Mouse (Mus musculus) limb, embryonic 15.5 days (tissue): ENCODE results near the gene Wipf2. TPM values are rescaled to one million over a fixed set of nuclear protein-coding genes. Genes with fewer than 3 reads are reported as not detected.

Source experiments
- ATAC-seq: fragments of 200-750 bp; cut with Nextera tagmentation; 2 replicates; pipeline ENCODE4 v1.8.0; 2017; ENCODE audit warnings: low read depth, moderate TSS enrichment; ENCODE audit not compliant: insufficient number of reproducible peaks, low FRiP score, low TSS enrichment
- H3K27ac ChIP-seq: fragments of 300-500 bp; sonication (generic); 2 replicates; pipeline ENCODE4 v1.5.1; 2015; ENCODE audit warnings: moderate library complexity, mild to moderate bottlenecking, inconsistent platforms
- H3K27me3 ChIP-seq: fragments of 300-500 bp; sonication (generic); 2 replicates; pipeline ENCODE4 v1.6.1; 2015; ENCODE audit warnings: inconsistent platforms
- H3K36me3 ChIP-seq: fragments of 300-500 bp; sonication (generic); 2 replicates; pipeline ENCODE4 v1.6.1; 2015; ENCODE audit warnings: inconsistent platforms
- H3K4me1 ChIP-seq: fragments of 300-500 bp; sonication (generic); 2 replicates; pipeline ENCODE4 v1.6.1; 2015; ENCODE audit warnings: inconsistent platforms
- H3K4me2 ChIP-seq: fragments of 300-500 bp; sonication (generic); 2 replicates; pipeline ENCODE4 v1.6.1; 2015; ENCODE audit warnings: mild to moderate bottlenecking, inconsistent platforms
- H3K4me3 ChIP-seq: fragments of 300-500 bp; sonication (generic); 2 replicates; pipeline ENCODE4 v1.5.1; 2015; ENCODE audit warnings: mild to moderate bottlenecking, inconsistent platforms
- H3K9ac ChIP-seq: fragments of 300-500 bp; sonication (generic); 2 replicates; pipeline ENCODE4 v1.6.1; 2015; ENCODE audit warnings: inconsistent platforms
- H3K9me3 ChIP-seq: fragments of 300-500 bp; sonication (generic); 2 replicates; pipeline ENCODE4 v1.6.1; 2016; ENCODE audit warnings: inconsistent platforms
- WGBS: fragments of 180-500 bp; shearing (Covaris S2); methylation state at CpG from one replicate; pipeline ENCODE4 v1.1.7; 2015; 5-methylcytosine and 5-hydroxymethylcytosine counted together
- polyA plus RNA-seq: library from polyadenylated mRNA; unstranded; fragments of >200 nt; fragmentation: Nextera tagmentation; extraction: Ambion mirVana; gene quantifications from 2 replicates; pipeline ENCODE4 v1.2.1, GENCODE M21; 2015

The Wipf2 gene
- polyA plus RNA-seq, 1 experiment from 2014 or later = 4.2 TPM

DNA sequence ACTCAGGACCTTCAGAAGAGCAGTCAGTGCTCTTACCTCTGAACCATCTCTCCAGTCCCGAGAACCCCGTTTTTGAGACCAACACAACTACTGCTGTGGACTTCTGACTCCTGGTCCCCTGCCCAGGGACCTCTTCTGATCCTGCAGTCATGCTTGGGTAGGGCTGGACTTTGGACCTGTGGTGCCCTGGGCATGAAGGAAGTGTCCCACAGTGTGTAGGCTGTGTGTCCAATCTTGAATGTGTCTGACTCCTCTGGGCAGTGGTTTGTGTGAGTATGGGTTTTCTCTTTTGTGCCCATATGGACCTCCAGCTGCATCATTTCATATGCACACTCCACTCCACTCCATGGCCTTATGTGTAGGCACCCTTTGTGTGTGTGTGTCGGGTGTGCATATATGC, 71.7 kb downstream of the Wipf2 start:
- ATAC-seq = no peak
- Histone ChIP-seq H3K27ac (peak overlapping the region; percentile 77), H3K4me1 (peaks cover 87% of the 10 kb centered on the region), H3K36me3 (no peaks in the 10 kb centered on the region), H3K4me2 (no peak overlapping the region), H3K4me3 (no peak overlapping the region), H3K9ac (no peak overlapping the region), H3K9me3 (no peaks in the 10 kb centered on the region), H3K27me3 (no peaks in the 10 kb centered on the region)
- WGBS = 87% methylated on average over 3 of the region's 3 CpGs

DNA sequence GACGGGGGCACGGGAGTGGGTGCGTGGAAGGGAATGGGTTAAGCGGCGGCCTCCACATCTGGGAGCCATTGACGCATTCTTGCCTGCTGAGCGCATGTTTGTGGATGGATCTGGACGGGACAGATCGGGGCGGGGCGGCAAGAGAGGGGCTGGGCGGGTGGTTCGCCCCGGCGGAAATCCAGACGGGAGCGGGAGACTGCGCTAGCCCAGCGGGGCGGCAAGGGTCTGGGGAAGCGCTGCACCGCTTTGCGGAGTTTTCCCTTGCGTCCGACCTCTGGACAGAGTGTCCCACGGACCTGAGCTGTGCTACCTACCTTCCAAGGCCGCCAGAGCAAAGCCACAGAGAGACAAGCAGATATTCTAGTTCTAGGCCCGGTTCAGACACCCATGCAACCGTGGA, 72.7 kb downstream of the Wipf2 start:
- Histone ChIP-seq H3K4me1 (peaks cover 87% of the 10 kb centered on the region), H3K27me3 (no peaks in the 10 kb centered on the region), H3K36me3 (no peaks in the 10 kb centered on the region), H3K9ac (peak overlapping the region; percentile 33; the same call in 1 of the 2 replicates), H3K4me2 (peak overlapping the region; percentile 80), H3K27ac (peak overlapping the region; percentile 95), H3K9me3 (no peaks in the 10 kb centered on the region), H3K4me3 (peak overlapping the region; percentile 77)
- WGBS = under 1% methylated on average over 29 of the region's 29 CpGs
- no peak; the same call in 1 of the 2 replicates for ATAC-seq

DNA sequence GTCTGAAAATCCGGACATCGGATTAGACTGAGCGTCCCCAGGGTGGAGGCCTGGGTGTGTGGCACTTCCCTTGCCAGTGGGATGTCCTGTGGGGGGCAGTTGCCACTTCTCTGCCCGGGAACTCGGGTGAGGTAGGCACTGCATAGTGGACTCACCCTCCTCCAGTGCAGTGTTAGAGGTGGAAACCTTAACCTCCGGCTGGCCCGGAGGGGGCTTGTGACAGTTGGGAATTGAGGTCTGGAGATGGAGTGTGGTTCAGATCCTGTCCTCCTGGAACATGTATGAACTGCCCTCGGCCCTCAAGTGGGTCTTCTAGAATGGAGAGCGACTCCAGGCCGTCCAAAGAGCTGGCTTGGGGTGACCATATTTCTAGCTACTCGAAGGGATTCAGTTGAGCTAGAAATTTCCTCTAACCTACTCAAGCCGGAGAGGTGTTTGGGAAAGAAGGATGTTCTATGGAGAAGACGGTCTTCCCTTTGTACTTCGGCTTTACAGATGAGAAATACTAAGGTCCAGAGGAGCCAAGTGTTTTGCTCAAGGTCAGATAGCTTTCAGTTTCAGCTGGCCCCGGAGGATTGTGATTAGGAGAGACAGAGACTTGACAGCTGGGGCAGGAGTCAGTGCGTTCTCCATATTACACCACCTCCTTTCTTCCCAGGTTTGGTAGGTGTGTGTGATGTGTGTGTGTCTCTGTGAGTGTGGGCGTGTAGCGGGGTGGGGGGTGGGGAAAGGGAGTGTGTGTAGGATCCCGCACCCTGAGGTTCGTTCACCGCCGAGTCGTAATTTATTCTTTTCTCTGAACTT, 73.4 kb downstream of the Wipf2 start:
- H3K27ac ChIP-seq = peak overlapping the region; percentile 95
- peak overlapping the region; percentile 77 for H3K4me3 ChIP-seq
- H3K9ac ChIP-seq = 0 out of 2 replicates have a peak overlapping the region, but pooled peaks have one; percentile 33
- no peaks in the 10 kb centered on the region for H3K36me3 ChIP-seq
- 0 out of 2 replicates have a peak, but pooled peaks have one; percentile 0 for ATAC-seq
- no peaks in the 10 kb centered on the region for H3K9me3 ChIP-seq
- no peaks in the 10 kb centered on the region for H3K27me3 ChIP-seq
- 2% methylated on average over 23 of the region's 23 CpGs for WGBS
- H3K4me1 ChIP-seq = peaks cover 87% of the 10 kb centered on the region
- H3K4me2 ChIP-seq = peak overlapping the region; percentile 80

DNA sequence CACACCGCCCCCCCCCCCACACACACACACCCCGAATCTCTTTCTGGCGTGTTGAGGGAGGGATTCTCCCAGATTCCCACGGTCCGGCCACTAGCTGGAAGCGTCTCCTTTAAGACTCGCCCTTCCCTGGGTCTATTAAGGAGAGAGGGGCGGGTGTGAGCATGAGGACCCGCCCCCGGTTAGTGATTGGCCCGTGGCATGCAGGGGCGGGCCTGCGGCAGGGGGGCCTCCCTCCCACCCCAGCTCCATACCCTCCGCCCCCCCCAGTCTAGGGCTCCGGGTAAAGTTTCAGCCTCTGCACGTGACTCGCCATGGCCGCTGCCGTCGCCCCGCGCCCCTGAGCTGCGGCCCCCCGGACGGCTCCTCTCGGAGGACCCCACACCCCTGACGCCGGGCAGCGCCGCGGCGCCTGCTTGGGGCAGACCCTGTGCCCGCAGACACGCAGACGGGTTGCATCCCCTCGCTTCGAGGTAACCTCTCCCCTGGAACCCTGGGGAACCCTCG, 74.0 kb downstream of the Wipf2 start:
- Histone ChIP-seq H3K4me1 (peaks cover 87% of the 10 kb centered on the region), H3K4me2 (peak overlapping the region; percentile 80), H3K27me3 (no peaks in the 10 kb centered on the region), H3K9ac (peak overlapping the region; percentile 78), H3K9me3 (no peaks in the 10 kb centered on the region), H3K4me3 (peak overlapping the region; percentile 77), H3K27ac (peak overlapping the region; percentile 95), H3K36me3 (no peaks in the 10 kb centered on the region)
- peak; percentile 90 for ATAC-seq
- 1% methylated on average over 37 of the region's 38 CpGs for WGBS

DNA sequence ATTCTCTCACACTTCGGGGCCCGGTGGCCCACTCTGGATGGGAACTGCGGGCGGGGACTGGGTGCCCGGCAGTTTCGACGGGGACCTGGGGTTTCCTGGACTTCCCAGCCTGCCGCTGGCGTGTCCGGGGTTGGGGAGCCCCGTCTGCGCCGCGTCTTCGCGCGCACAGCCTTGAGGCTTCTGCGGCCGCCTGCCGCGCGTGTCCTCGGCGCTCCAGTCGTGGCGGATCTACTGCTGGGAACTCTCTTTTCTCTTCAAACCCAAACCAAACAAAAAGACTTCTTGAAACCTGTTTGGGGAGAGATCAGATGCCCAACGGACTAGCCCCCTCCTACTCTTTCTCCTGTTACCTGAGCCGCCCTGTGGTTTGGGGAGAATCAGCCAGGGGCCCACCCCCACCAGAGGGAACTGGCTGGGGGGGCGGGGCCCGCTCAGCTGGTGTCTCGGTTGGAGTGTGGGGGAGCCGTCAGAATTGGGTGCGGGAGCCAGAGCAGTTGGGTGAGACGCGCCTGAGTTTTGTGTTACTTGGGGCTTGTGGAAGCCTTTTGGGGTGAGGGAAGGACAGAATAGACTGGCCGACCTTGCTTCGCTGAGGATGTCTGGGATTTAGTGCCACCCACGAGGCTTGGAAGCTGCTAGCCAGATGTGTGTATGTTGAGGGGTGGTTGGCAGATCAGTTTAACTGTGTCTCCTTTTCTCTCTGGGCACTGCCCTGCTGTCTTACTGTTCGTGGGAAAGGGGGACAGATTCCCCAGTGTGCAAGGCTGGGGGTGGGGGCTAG, 74.7 kb downstream of the Wipf2 start:
- Histone ChIP-seq H3K27ac (peak overlapping the region; percentile 95), H3K36me3 (no peaks in the 10 kb centered on the region), H3K9me3 (no peaks in the 10 kb centered on the region), H3K4me3 (peak overlapping the region; percentile 77), H3K4me1 (peaks cover 87% of the 10 kb centered on the region), H3K4me2 (peak overlapping the region; percentile 80), H3K27me3 (no peaks in the 10 kb centered on the region), H3K9ac (peak overlapping the region; percentile 78)
- no peak; the same call in 1 of the 2 replicates for ATAC-seq
- under 1% methylated on average over 39 of the region's 39 CpGs for WGBS

DNA sequence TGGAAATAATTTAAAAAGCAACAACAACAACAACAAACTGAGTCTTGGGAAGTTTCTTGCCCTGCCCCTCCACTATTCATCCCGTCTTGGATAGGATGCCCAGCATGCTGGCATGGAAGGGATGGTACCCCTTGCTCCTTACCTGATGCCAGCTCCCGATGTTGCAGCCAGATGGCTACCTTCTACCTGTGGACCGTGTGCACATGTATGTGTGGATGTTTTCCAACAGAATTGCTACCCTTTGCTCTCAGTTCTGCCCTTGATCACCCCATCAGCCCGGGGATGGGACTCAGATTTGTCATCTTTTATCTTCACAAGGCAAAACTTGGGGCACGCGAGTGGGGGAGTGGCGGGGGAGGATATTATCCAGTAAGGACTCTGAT, 75.3 kb downstream of the Wipf2 start:
- H3K27me3 ChIP-seq = no peaks in the 10 kb centered on the region
- WGBS = 30% methylated on average over 7 of the region's 7 CpGs
- H3K4me1 ChIP-seq = peaks cover 87% of the 10 kb centered on the region
- no peak for ATAC-seq
- peak overlapping the region; percentile 80 for H3K4me2 ChIP-seq
- H3K36me3 ChIP-seq = no peaks in the 10 kb centered on the region
- H3K9ac ChIP-seq = peak overlapping the region; percentile 78
- peak overlapping the region; percentile 77 for H3K4me3 ChIP-seq
- peak overlapping the region; percentile 95 for H3K27ac ChIP-seq
- H3K9me3 ChIP-seq = no peaks in the 10 kb centered on the region

DNA sequence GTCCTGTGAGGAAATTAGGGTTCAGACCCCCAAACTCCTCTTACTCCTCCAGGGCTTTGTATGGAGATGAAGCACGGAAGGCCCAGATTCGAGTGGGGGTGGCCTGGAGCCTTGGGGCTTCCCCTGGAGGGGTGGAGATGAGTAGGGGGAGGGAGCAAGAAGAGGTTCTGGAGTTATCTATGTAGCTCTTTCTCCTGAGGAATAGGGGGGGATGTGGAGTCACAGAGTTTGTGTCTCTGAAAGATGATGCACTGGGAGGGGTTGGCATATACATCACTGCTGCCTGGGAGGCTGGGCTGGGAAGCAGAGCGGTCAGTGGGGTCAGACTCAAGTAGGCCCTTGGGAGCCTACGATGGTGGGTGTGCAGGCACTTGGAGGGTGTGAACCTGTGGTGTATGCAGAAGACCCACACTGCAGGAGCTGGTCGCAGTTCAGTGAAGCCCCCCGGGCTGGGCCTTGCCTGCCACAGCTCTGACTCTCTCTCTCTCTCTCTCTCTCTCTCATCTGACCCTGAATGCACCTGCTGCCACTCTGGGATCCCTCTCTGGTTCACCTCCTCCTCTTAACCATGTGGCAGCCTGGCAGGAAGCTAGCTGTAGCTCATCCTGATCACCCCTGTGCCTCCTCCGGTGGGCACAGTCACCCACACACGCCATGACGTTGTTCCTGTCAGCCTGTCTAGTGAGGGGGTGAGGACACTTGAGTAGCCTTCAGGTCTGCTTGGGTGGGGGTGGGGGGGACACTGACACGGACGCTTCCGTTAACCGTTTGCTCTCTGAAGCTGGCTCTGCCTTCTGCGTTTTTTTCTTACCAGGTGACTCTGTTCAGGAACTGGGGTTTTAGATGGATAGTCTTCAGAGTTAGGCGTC, 75.9 kb downstream of the Wipf2 start:
- ATAC-seq = no peak
- Histone ChIP-seq H3K4me2 (peak overlapping the region; percentile 80), H3K4me1 (peaks cover 87% of the 10 kb centered on the region), H3K27me3 (no peaks in the 10 kb centered on the region), H3K36me3 (no peaks in the 10 kb centered on the region), H3K9me3 (no peaks in the 10 kb centered on the region), H3K27ac (peak overlapping the region; percentile 95), H3K9ac (peak overlapping the region; percentile 78; the same call in 1 of the 2 replicates), H3K4me3 (peak overlapping the region; percentile 77)
- WGBS = 35% methylated on average over 15 of the region's 15 CpGs

DNA sequence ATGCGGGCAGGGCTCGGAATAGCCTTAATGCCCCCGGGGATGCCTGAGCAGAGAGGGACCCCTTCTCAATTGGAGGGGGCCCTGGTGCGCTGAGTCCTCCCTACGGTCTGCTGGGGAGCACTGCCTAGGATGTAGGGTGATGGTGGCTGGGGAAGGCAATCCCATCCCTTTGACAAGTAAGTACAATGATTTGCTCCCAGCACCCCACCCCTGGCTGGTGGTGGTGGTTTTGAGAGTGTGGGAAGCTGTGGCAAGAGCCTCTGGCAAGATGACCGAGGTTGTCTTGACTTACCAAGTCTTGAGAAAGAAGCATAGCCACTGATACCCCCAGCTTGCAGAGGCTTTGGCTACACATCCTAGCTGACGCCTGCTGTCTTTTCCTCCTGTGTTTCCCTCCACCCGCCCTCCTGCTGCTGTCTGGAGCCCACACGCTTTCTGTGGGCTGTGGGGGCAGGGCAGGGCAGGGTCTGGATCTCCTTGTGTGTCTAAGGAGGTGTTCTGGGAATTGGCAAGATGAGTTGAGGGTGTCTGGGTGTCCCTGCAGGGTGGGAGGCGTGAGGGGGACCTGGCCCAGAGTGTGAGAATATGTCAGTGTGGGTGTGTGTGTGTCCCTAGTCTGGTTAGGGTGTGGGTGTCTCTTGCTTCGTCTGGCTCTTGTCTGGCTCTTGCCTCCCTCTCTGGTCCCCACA, 76.7 kb downstream of the Wipf2 start:
- H3K4me1 ChIP-seq = peaks cover 87% of the 10 kb centered on the region
- peak overlapping the region; percentile 80 for H3K4me2 ChIP-seq
- no peak for ATAC-seq
- no peaks in the 10 kb centered on the region for H3K9me3 ChIP-seq
- no peak overlapping the region for H3K9ac ChIP-seq
- 34% methylated on average over 11 of the region's 11 CpGs for WGBS
- peak overlapping the region; percentile 77 for H3K4me3 ChIP-seq
- H3K27ac ChIP-seq = peak overlapping the region; percentile 93
- no peaks in the 10 kb centered on the region for H3K27me3 ChIP-seq
- H3K36me3 ChIP-seq = no peaks in the 10 kb centered on the region

DNA sequence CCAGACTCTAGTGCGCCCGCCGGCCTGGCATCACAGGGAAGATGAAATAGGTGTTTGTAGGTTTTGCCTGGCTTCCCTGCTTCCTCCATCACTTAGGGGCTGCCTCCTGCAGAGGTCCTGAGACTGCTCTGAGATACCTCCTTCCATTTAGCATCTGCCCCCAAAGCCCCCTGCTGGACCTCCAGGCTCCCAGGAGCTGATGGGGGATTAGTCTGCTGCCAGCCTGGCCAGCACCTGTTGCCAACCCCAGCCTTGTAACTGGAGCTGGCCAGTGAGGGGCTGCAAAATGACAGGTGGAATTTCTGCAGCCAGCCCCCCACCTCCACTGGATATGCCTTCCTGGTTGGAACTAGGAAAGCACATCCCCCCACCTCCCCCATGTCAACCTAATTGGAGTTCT, 77.3 kb downstream of the Wipf2 start:
- peak overlapping the region; percentile 77 for H3K4me3 ChIP-seq
- peak overlapping the region; percentile 80 for H3K4me2 ChIP-seq
- no peaks in the 10 kb centered on the region for H3K9me3 ChIP-seq
- H3K27me3 ChIP-seq = no peaks in the 10 kb centered on the region
- no peaks in the 10 kb centered on the region for H3K36me3 ChIP-seq
- no peak overlapping the region for H3K9ac ChIP-seq
- no peak for ATAC-seq
- H3K27ac ChIP-seq = peak overlapping the region; percentile 93
- H3K4me1 ChIP-seq = peaks cover 88% of the 10 kb centered on the region
- WGBS = 14% methylated on average over 3 of the region's 3 CpGs

DNA sequence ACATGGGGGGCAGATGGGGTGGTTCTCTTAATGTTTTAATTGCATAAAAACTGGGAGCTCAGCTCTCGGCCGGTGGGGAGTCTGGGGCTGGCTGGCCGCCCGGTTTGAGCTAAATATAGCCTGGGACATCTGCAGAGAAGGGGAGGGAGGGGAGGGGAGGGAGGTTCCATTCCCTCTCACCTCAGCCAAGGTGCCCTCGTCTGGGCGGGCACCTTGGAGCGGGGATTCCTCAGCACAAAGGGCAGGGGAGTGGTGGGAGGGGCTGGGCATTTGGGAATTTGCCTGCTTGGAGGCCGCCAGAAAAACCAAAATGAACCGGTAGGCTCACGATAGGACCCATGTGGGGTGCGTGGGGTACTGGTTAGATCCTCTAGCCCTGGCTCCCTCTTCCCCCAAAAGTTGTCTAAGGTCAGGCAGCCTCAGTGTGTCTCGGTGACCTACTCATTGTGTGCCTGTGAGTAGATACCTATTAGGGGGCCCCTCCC, 77.9 kb downstream of the Wipf2 start:
- no peak for ATAC-seq
- Histone ChIP-seq H3K4me1 (peaks cover 86% of the 10 kb centered on the region), H3K27me3 (no peaks in the 10 kb centered on the region), H3K36me3 (0 out of 2 replicates have a peak, but pooled peaks cover 3% of the 10 kb centered on the region), H3K4me3 (peak overlapping the region; percentile 77), H3K27ac (peak overlapping the region; percentile 93), H3K9ac (peak overlapping the region; percentile 29; the same call in 1 of the 2 replicates), H3K4me2 (peak overlapping the region; percentile 80), H3K9me3 (no peaks in the 10 kb centered on the region)
- WGBS = under 1% methylated on average over 12 of the region's 12 CpGs
